Mouse (Mus musculus) heart, adult 2 months (tissue): ENCODE results near the gene Col8a1.
A peak's percentile ranks its signal among the peaks of the same experiment; 100 is the strongest.

Experiments used
- CTCF ChIP-seq: fragments of 200-600 bp; IDR thresholded peaks from 2 replicates; pipeline ENCODE4 v1.8.1; 2022; ENCODE audit warnings: antibody characterized with exemption, mild to moderate bottlenecking, moderate library complexity
- POLR2A ChIP-seq: fragments of 200-500 bp; IDR thresholded peaks from 2 replicates; pipeline ENCODE4 v1.6.1; 2011; ENCODE audit warnings: mild to moderate bottlenecking, low read depth, low read length, control low read depth; ENCODE audit not compliant: insufficient read depth

DNA sequence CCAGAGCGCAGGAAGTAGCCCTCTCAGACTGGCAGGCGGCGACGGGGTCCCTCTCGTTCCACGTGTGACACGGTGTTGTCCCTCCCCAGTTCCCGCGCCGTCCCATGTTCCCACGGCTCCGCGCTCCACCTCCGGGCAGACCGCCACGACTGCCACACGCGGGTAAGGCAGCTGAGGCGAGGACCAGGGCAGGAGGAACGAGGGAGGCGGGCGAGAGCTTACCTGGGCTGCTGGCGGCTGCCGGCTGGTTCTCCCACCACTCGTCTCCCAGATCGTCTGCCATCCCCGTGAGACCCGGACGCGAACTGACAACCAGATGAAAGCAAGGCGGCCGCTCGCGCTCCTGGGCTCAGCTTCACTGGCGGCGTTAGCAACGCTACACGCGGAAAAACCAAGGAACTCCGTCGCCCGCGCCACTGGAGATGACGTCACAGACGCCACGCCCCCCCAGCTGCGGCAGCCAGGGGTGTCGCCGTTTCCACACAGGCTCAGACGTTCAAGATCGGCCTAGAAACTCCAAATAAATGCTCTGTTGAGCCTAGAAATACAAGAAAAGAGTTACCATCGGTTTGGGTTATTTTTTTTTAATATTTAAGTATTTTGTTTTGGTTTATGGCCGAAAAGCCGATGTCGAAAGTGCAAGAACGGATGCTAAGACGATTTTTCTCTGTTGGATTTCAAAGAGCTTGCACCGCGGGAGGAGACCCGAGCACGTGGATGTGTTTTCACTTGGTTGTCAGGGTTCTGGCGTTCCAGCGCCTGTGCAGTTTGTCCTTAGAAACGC lies 147.9 kb downstream of the Col8a1 start, which contains the start of gene Cmss1:
- TF ChIP-seq CTCF (no peak), POLR2A (peak; percentile 37; the same call in 1 of the 2 replicates)
